Mouse (Mus musculus): ENCODE measurements around the gene Glp1r. TPM values are rescaled to one million over a fixed set of nuclear protein-coding genes. Genes with fewer than 3 reads are reported as not detected.

The Glp1r gene
- polyA plus RNA-seq, 1 experiment from 2014 or later: 0.13 TPM

- Histone ChIP-seq H3K9ac (replicated peaks) (no peak overlapping the region), H3K36me3 (no peaks in the 10 kb centered on the region), H3K27me3 (no peaks in the 10 kb centered on the region), H3K27ac (no peak overlapping the region), H3K4me2 (replicated peaks) (no peak overlapping the region), H3K9me3 (no peaks in the 10 kb centered on the region), H3K4me3 (replicated peaks) (no peak overlapping the region), H3K4me1 (replicated peaks) (no peaks in the 10 kb centered on the region)
- WGBS: 81% methylated on average over 4 of the region's 4 CpGs
- ATAC-seq: no peak
Measured at GRCm38 (mm10) chr17:30923566-30923965, 21.9 kb downstream of the Glp1r start.

- no peaks in the 10 kb centered on the region for H3K36me3 ChIP-seq
- no peaks in the 10 kb centered on the region for H3K4me1 ChIP-seq (replicated peaks)
- H3K9me3 ChIP-seq: no peaks in the 10 kb centered on the region
- H3K27me3 ChIP-seq: no peaks in the 10 kb centered on the region
- no peak overlapping the region for H3K27ac ChIP-seq
- 90% methylated on average over 7 of the region's 7 CpGs for WGBS
- ATAC-seq: no peak
- no peak overlapping the region for H3K4me3 ChIP-seq (replicated peaks)
- no peak overlapping the region for H3K4me2 ChIP-seq (replicated peaks)
- H3K9ac ChIP-seq (replicated peaks): no peak overlapping the region
Measured at GRCm38 (mm10) chr17:30930827-30931226, 29.2 kb downstream of the Glp1r start.

- Histone ChIP-seq H3K4me1 (replicated peaks) (no peaks in the 10 kb centered on the region), H3K9ac (replicated peaks) (no peak overlapping the region), H3K36me3 (no peaks in the 10 kb centered on the region), H3K9me3 (no peaks in the 10 kb centered on the region), H3K27me3 (no peaks in the 10 kb centered on the region), H3K4me2 (replicated peaks) (no peak overlapping the region), H3K27ac (no peak overlapping the region), H3K4me3 (replicated peaks) (no peak overlapping the region)
- 89% methylated on average over 5 of the region's 5 CpGs for WGBS
- no peak for ATAC-seq
Measured at GRCm38 (mm10) chr17:30932836-30933235, 31.2 kb downstream of the Glp1r start.

- Histone ChIP-seq H3K27me3 (no peaks in the 10 kb centered on the region), H3K9me3 (no peaks in the 10 kb centered on the region), H3K27ac (no peak overlapping the region), H3K9ac (replicated peaks) (no peak overlapping the region), H3K36me3 (no peaks in the 10 kb centered on the region), H3K4me1 (replicated peaks) (no peaks in the 10 kb centered on the region), H3K4me2 (replicated peaks) (no peak overlapping the region), H3K4me3 (replicated peaks) (no peak overlapping the region)
- no peak for ATAC-seq
- WGBS: 52% methylated on average over 5 of the region's 5 CpGs
Measured at GRCm38 (mm10) chr17:30935301-30935700, 33.7 kb downstream of the Glp1r start.

- 55% methylated on average over 9 of the region's 9 CpGs for WGBS
- no peak for ATAC-seq
- H3K9me3 ChIP-seq: no peaks in the 10 kb centered on the region
- no peak overlapping the region for H3K27ac ChIP-seq
- H3K4me1 ChIP-seq (replicated peaks): no peaks in the 10 kb centered on the region
- no peaks in the 10 kb centered on the region for H3K36me3 ChIP-seq
- no peaks in the 10 kb centered on the region for H3K27me3 ChIP-seq
- no peak overlapping the region for H3K4me3 ChIP-seq (replicated peaks)
- H3K4me2 ChIP-seq (replicated peaks): no peak overlapping the region
- no peak overlapping the region for H3K9ac ChIP-seq (replicated peaks)
Measured at GRCm38 (mm10) chr17:30938554-30938953, 36.9 kb downstream of the Glp1r start.

GRCm38 (mm10) chr17:30948382-30948781 lies 46.8 kb downstream of the Glp1r start:
- no peak for ATAC-seq
- no peaks in the 10 kb centered on the region for H3K9me3 ChIP-seq
- H3K4me3 ChIP-seq (replicated peaks): no peak overlapping the region
- no peak overlapping the region for H3K27ac ChIP-seq
- no peak overlapping the region for H3K4me2 ChIP-seq (replicated peaks)
- H3K27me3 ChIP-seq: 0 out of 2 replicates have a peak, but pooled peaks cover 3% of the 10 kb centered on the region
- H3K36me3 ChIP-seq: no peaks in the 10 kb centered on the region
- H3K9ac ChIP-seq (replicated peaks): no peak overlapping the region
- H3K4me1 ChIP-seq (replicated peaks): peaks cover 11% of the 10 kb centered on the region; the same call in 1 of the 2 replicates
- 58% methylated on average over 1 of the region's 1 CpGs for WGBS

GRCm38 (mm10) chr17:30950780-30951179 lies 49.2 kb downstream of the Glp1r start:
- H3K27ac ChIP-seq: no peak overlapping the region
- no peak overlapping the region for H3K9ac ChIP-seq (replicated peaks)
- WGBS: 8% methylated on average over 7 of the region's 7 CpGs
- H3K4me3 ChIP-seq (replicated peaks): no peak overlapping the region
- no peak overlapping the region for H3K4me2 ChIP-seq (replicated peaks)
- ATAC-seq: no peak
- H3K27me3 ChIP-seq: 0 out of 2 replicates have a peak, but pooled peaks cover 3% of the 10 kb centered on the region
- H3K36me3 ChIP-seq: no peaks in the 10 kb centered on the region
- H3K4me1 ChIP-seq (replicated peaks): peaks cover 17% of the 10 kb centered on the region
- H3K9me3 ChIP-seq: no peaks in the 10 kb centered on the region

GRCm38 (mm10) chr17:30951600-30951999 lies 50.0 kb downstream of the Glp1r start:
- peaks cover 16% of the 10 kb centered on the region for H3K4me1 ChIP-seq (replicated peaks)
- H3K27me3 ChIP-seq: 0 out of 2 replicates have a peak, but pooled peaks cover 3% of the 10 kb centered on the region
- WGBS: 62% methylated on average over 8 of the region's 8 CpGs
- no peak overlapping the region for H3K4me3 ChIP-seq (replicated peaks)
- no peak overlapping the region for H3K9ac ChIP-seq (replicated peaks)
- no peaks in the 10 kb centered on the region for H3K9me3 ChIP-seq
- no peaks in the 10 kb centered on the region for H3K36me3 ChIP-seq
- H3K27ac ChIP-seq: no peak overlapping the region
- no peak overlapping the region for H3K4me2 ChIP-seq (replicated peaks)
- ATAC-seq: no peak

- H3K27ac ChIP-seq: peak within 1 kb of the TSS; percentile 9; the same call in 1 of the 2 replicates
- ATAC-seq: 0 out of 2 replicates have a peak, but pooled peaks have one; percentile 30
- WGBS: 48% methylated on average over 10 of the region's 10 CpGs
- H3K4me3 ChIP-seq (replicated peaks): no peak within 1 kb of the TSS
- no peaks in the 10 kb centered on the region for H3K36me3 ChIP-seq
- H3K4me1 ChIP-seq (replicated peaks): peaks cover 13% of the 10 kb centered on the region
- H3K9me3 ChIP-seq: no peaks in the 10 kb centered on the region
- H3K27me3 ChIP-seq: 0 out of 2 replicates have a peak, but pooled peaks cover 3% of the 10 kb centered on the region
- H3K4me2 ChIP-seq (replicated peaks): no peak within 1 kb of the TSS
- H3K9ac ChIP-seq (replicated peaks): no peak within 1 kb of the TSS
Measured at GRCm38 (mm10) chr17:30954340-30954739, 52.7 kb downstream of the Glp1r start, which contains the start of gene Umodl1. Umodl1 (plus strand) TSS chr17:30954640.

GRCm38 (mm10) chr17:30961936-30962592 lies 60.4 kb downstream of the Glp1r start:
- H3K27ac ChIP-seq: no peak overlapping the region
- WGBS: 81% methylated on average over 7 of the region's 7 CpGs
- no peak for ATAC-seq

GRCm38 (mm10) chr17:30962880-30963279 lies 61.3 kb downstream of the Glp1r start:
- Histone ChIP-seq H3K4me3 (replicated peaks) (no peak overlapping the region), H3K4me1 (replicated peaks) (no peaks in the 10 kb centered on the region), H3K36me3 (no peaks in the 10 kb centered on the region), H3K9ac (replicated peaks) (no peak overlapping the region), H3K9me3 (no peaks in the 10 kb centered on the region), H3K27me3 (no peaks in the 10 kb centered on the region), H3K4me2 (replicated peaks) (no peak overlapping the region), H3K27ac (no peak overlapping the region)
- 38% methylated on average over 2 of the region's 2 CpGs for WGBS
- no peak for ATAC-seq

More at GRCm38 (mm10) chr17:30961936-30962592, 60.4 kb downstream of the Glp1r start:
- Histone ChIP-seq H3K36me3 (no peaks in the 10 kb centered on the region), H3K4me3 (replicated peaks) (no peak overlapping the region), H3K4me2 (replicated peaks) (no peak overlapping the region), H3K9ac (replicated peaks) (no peak overlapping the region), H3K9me3 (no peaks in the 10 kb centered on the region), H3K4me1 (replicated peaks) (no peaks in the 10 kb centered on the region), H3K27me3 (no peaks in the 10 kb centered on the region)

GRCm38 (mm10) chr17:30969983-30970382 lies 68.4 kb downstream of the Glp1r start:
- Histone ChIP-seq H3K36me3 (no peaks in the 10 kb centered on the region), H3K4me3 (replicated peaks) (no peak overlapping the region), H3K27ac (no peak overlapping the region), H3K27me3 (no peaks in the 10 kb centered on the region), H3K9ac (replicated peaks) (no peak overlapping the region), H3K4me2 (replicated peaks) (no peak overlapping the region), H3K9me3 (no peaks in the 10 kb centered on the region), H3K4me1 (replicated peaks) (no peaks in the 10 kb centered on the region)
- no peak for ATAC-seq
- WGBS: 64% methylated on average over 4 of the region's 4 CpGs

GRCm38 (mm10) chr17:30971877-30972276 lies 70.3 kb downstream of the Glp1r start:
- Histone ChIP-seq H3K36me3 (no peaks in the 10 kb centered on the region), H3K4me1 (replicated peaks) (no peaks in the 10 kb centered on the region), H3K4me2 (replicated peaks) (no peak overlapping the region), H3K4me3 (replicated peaks) (no peak overlapping the region), H3K9ac (replicated peaks) (no peak overlapping the region), H3K27ac (no peak overlapping the region), H3K27me3 (no peaks in the 10 kb centered on the region), H3K9me3 (no peaks in the 10 kb centered on the region)
- ATAC-seq: no peak
- WGBS: 90% methylated on average over 7 of the region's 7 CpGs
